Mouse (Mus musculus) C2C12 (cell line): ENCODE data around the gene Pcsk5.

Source experiments
- CTCF ChIP-seq: IDR thresholded peaks from one replicate; pipeline ENCODE4 v1.5.1; 2011; ENCODE audit not compliant: control insufficient read depth, insufficient read depth, insufficient read length
- MAX ChIP-seq: IDR thresholded peaks from one replicate; pipeline ENCODE4 v1.6.1; 2011; ENCODE audit warnings: mild to moderate bottlenecking, control low read depth
- USF1 ChIP-seq: IDR thresholded peaks from one replicate; pipeline ENCODE4 v1.6.1; 2011; ENCODE audit warnings: low read depth, mild to moderate bottlenecking, control low read depth, moderate library complexity

DNA sequence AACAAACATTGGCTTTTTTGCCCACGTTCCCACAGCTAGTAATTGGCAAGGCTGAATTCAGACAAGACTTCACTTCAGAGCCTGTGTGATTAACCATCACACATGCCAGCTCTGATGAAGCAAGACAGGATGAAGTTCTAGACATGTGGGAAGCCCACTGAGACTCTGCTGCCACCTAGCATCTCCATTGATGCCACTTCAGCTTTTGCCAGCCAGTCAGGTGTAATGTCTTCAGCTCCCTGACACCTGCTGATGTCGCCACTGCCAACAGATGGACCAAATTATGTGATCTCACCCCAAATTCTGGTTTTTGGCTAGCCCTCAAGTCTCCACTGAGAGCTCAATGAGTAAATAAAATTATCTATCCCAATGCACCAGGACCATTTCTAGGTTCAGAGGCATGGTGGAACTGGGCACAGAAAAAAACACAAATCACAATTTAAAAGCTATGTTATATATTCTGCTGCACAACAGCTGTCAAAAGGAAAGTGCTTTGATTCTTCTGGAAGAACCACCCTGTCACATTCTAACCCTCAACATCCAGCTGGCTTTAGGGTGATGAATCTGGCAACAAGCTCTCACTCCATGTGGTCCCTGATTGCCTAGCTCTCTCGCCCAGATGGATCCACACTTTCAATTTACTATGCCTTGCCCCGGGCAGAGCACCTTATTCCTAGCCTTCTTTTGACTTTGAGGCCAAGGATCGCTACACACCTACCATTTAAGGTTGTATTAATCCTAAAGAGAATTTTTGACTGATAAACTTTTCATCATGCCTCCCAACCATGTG lies 67.6 kb downstream of the Pcsk5 start:
- TF ChIP-seq CTCF, result no peak
- TF ChIP-seq MAX, result no peak
- TF ChIP-seq USF1, result no peak
